Mouse (Mus musculus): ENCODE data around the gene Ric1. TPM values are rescaled to one million over a fixed set of nuclear protein-coding genes. Genes with fewer than 3 reads are reported as not detected.

The Ric1 gene
- polyA plus RNA-seq, 1 experiment, result 4.3 TPM

GRCm38 (mm10) chr19:29485257-29485948 is 36.7 kb upstream of the Ric1 start:
- peaks cover 33% of the 10 kb centered on the region for H3K27me3 ChIP-seq (ENCODE audit: control insufficient read depth, insufficient read depth, insufficient read length)
- no peak overlapping the region for H3ac ChIP-seq (ENCODE audit: control insufficient read depth, insufficient read length, low read depth)
- TF ChIP-seq MYOD1 (IDR thresholded peaks at IDR 0.05; ENCODE audit: control insufficient read depth, insufficient read length, low read depth) (no peak), USF1 (IDR thresholded peaks at IDR 0.05; ENCODE audit: low read depth) (no peak), MYOG (IDR thresholded peaks at IDR 0.05; ENCODE audit: control insufficient read depth, extremely low read depth, insufficient read length) (no peak), CEBPB (IDR thresholded peaks at IDR 0.05; ENCODE audit: low read depth) (no peak), MAX (IDR thresholded peaks at IDR 0.05) (no peak), CTCF (IDR thresholded peaks at IDR 0.05; ENCODE audit: control insufficient read depth, insufficient read depth, insufficient read length) (no peak), FOSL1 (IDR thresholded peaks at IDR 0.05; ENCODE audit: insufficient read depth, low read length, poor library complexity, severe bottlenecking) (no peak)
- H3K4me3 ChIP-seq (ENCODE audit: insufficient read depth, poor library complexity, severe bottlenecking), result no peak overlapping the region
- H3K79me3 ChIP-seq (ENCODE audit: low read depth), result no peaks in the 10 kb centered on the region
- no peaks in the 10 kb centered on the region for H3K79me2 ChIP-seq (ENCODE audit: control insufficient read depth, insufficient read depth)
- H3K36me3 ChIP-seq (ENCODE audit: control insufficient read depth, insufficient read depth), result no peaks in the 10 kb centered on the region

- H3K4me3 ChIP-seq (ENCODE audit: insufficient read depth, poor library complexity, severe bottlenecking), result no peak overlapping the region
Measured at GRCm38 (mm10) chr19:29486545-29487206, 35.4 kb upstream of the Ric1 start.

GRCm38 (mm10) chr19:29487326-29488072 is 34.6 kb upstream of the Ric1 start:
- no peak for TF ChIP-seq USF1 (IDR thresholded peaks at IDR 0.05; ENCODE audit: low read depth)
- TF ChIP-seq FOSL1 (IDR thresholded peaks at IDR 0.05; ENCODE audit: insufficient read depth, low read length, poor library complexity, severe bottlenecking), result no peak
- TF ChIP-seq MAX (IDR thresholded peaks at IDR 0.05), result no peak
- no peak for TF ChIP-seq CTCF (IDR thresholded peaks at IDR 0.05; ENCODE audit: control insufficient read depth, insufficient read depth, insufficient read length)
- no peak for TF ChIP-seq MYOG (IDR thresholded peaks at IDR 0.05; ENCODE audit: control insufficient read depth, extremely low read depth, insufficient read length)
- TF ChIP-seq MYOD1 (IDR thresholded peaks at IDR 0.05; ENCODE audit: control insufficient read depth, insufficient read length, low read depth), result no peak
- TF ChIP-seq CEBPB (IDR thresholded peaks at IDR 0.05; ENCODE audit: low read depth), result no peak
- Histone ChIP-seq H3K27me3 (ENCODE audit: control insufficient read depth, insufficient read depth, insufficient read length) (peaks cover 40% of the 10 kb centered on the region), H3K4me3 (ENCODE audit: insufficient read depth, poor library complexity, severe bottlenecking) (no peak overlapping the region), H3K79me2 (ENCODE audit: control insufficient read depth, insufficient read depth) (no peaks in the 10 kb centered on the region), H3ac (ENCODE audit: control insufficient read depth, insufficient read length, low read depth) (no peak overlapping the region), H3K36me3 (ENCODE audit: control insufficient read depth, insufficient read depth) (no peaks in the 10 kb centered on the region), H3K79me3 (ENCODE audit: low read depth) (no peaks in the 10 kb centered on the region)

More at GRCm38 (mm10) chr19:29486545-29487206, 35.4 kb upstream of the Ric1 start:
- Histone ChIP-seq H3ac (ENCODE audit: control insufficient read depth, insufficient read length, low read depth) (no peak overlapping the region), H3K36me3 (ENCODE audit: control insufficient read depth, insufficient read depth) (no peaks in the 10 kb centered on the region), H3K79me3 (ENCODE audit: low read depth) (no peaks in the 10 kb centered on the region), H3K27me3 (ENCODE audit: control insufficient read depth, insufficient read depth, insufficient read length) (peaks cover 43% of the 10 kb centered on the region), H3K79me2 (ENCODE audit: control insufficient read depth, insufficient read depth) (no peaks in the 10 kb centered on the region)
- TF ChIP-seq MYOG (IDR thresholded peaks at IDR 0.05; ENCODE audit: control insufficient read depth, extremely low read depth, insufficient read length), result no peak
- no peak for TF ChIP-seq CEBPB (IDR thresholded peaks at IDR 0.05; ENCODE audit: low read depth)

GRCm38 (mm10) chr19:29488073-29488390 is 34.0 kb upstream of the Ric1 start:
- no peak overlapping the region for H3K4me3 ChIP-seq (ENCODE audit: insufficient read depth, poor library complexity, severe bottlenecking)
- no peaks in the 10 kb centered on the region for H3K79me3 ChIP-seq (ENCODE audit: low read depth)
- H3ac ChIP-seq (ENCODE audit: control insufficient read depth, insufficient read length, low read depth), result no peak overlapping the region
- TF ChIP-seq CTCF (IDR thresholded peaks at IDR 0.05; ENCODE audit: control insufficient read depth, insufficient read depth, insufficient read length) (no peak), FOSL1 (IDR thresholded peaks at IDR 0.05; ENCODE audit: insufficient read depth, low read length, poor library complexity, severe bottlenecking) (no peak), MYOG (IDR thresholded peaks at IDR 0.05; ENCODE audit: control insufficient read depth, extremely low read depth, insufficient read length) (no peak), USF1 (IDR thresholded peaks at IDR 0.05; ENCODE audit: low read depth) (no peak)
- H3K79me2 ChIP-seq (ENCODE audit: control insufficient read depth, insufficient read depth), result no peaks in the 10 kb centered on the region
- H3K36me3 ChIP-seq (ENCODE audit: control insufficient read depth, insufficient read depth), result no peaks in the 10 kb centered on the region
- H3K27me3 ChIP-seq (ENCODE audit: control insufficient read depth, insufficient read depth, insufficient read length), result peaks cover 40% of the 10 kb centered on the region

GRCm38 (mm10) chr19:29488420-29488819 is 33.7 kb upstream of the Ric1 start:
- no peaks in the 10 kb centered on the region for H3K79me2 ChIP-seq (ENCODE audit: control insufficient read depth, insufficient read depth)
- peaks cover 41% of the 10 kb centered on the region for H3K27me3 ChIP-seq (ENCODE audit: control insufficient read depth, insufficient read depth, insufficient read length)
- TF ChIP-seq CTCF (IDR thresholded peaks at IDR 0.05; ENCODE audit: control insufficient read depth, insufficient read depth, insufficient read length) (no peak), FOSL1 (IDR thresholded peaks at IDR 0.05; ENCODE audit: insufficient read depth, low read length, poor library complexity, severe bottlenecking) (no peak), MYOG (IDR thresholded peaks at IDR 0.05; ENCODE audit: control insufficient read depth, extremely low read depth, insufficient read length) (no peak), MYOD1 (IDR thresholded peaks at IDR 0.05; ENCODE audit: control insufficient read depth, insufficient read length, low read depth) (no peak), USF1 (IDR thresholded peaks at IDR 0.05; ENCODE audit: low read depth) (no peak), MAX (IDR thresholded peaks at IDR 0.05) (no peak), CEBPB (IDR thresholded peaks at IDR 0.05; ENCODE audit: low read depth) (no peak)
- no peak overlapping the region for H3K4me3 ChIP-seq (ENCODE audit: insufficient read depth, poor library complexity, severe bottlenecking)
- no peaks in the 10 kb centered on the region for H3K79me3 ChIP-seq (ENCODE audit: low read depth)
- H3ac ChIP-seq (ENCODE audit: control insufficient read depth, insufficient read length, low read depth), result no peak overlapping the region
- H3K36me3 ChIP-seq (ENCODE audit: control insufficient read depth, insufficient read depth), result no peaks in the 10 kb centered on the region
